Mouse (Mus musculus) testis, adult 2 months (tissue): ENCODE results near the gene Trim56. TPM values are rescaled to one million over a fixed set of nuclear protein-coding genes. Genes with fewer than 3 reads are reported as not detected.
A peak's percentile ranks its signal among the peaks of the same experiment; 100 is the strongest.

ENCODE experiments used
- H3K27ac ChIP-seq: fragments of 200-500 bp; 2 replicates; pipeline ENCODE4 v1.5.1; 2012; ENCODE audit warnings: low read depth, low read length; ENCODE audit not compliant: control insufficient read depth, insufficient read depth
- H3K27me3 ChIP-seq: fragments of 200-500 bp; 2 replicates; pipeline ENCODE4 v1.6.1; 2012; ENCODE audit warnings: mild to moderate bottlenecking, low read length, moderate library complexity; ENCODE audit not compliant: control insufficient read depth, insufficient read depth
- H3K36me3 ChIP-seq: fragments of 200-500 bp; 2 replicates; pipeline ENCODE4 v1.6.1; 2012; ENCODE audit warnings: mild to moderate bottlenecking, low read length; ENCODE audit not compliant: control insufficient read depth, insufficient read depth
- H3K4me1 ChIP-seq: fragments of 200-500 bp; 2 replicates; pipeline ENCODE4 v1.6.1; 2012; ENCODE audit warnings: low read length; ENCODE audit not compliant: control insufficient read depth, insufficient read depth
- H3K4me3 ChIP-seq: fragments of 200-500 bp; 2 replicates; pipeline ENCODE4 v1.5.1; 2012; ENCODE audit warnings: low read depth, mild to moderate bottlenecking, low read length, moderate library complexity, mixed read lengths; ENCODE audit not compliant: control insufficient read depth
- CTCF ChIP-seq: fragments of 200-500 bp; IDR thresholded peaks from 2 replicates; pipeline ENCODE4 v1.5.1; 2012; ENCODE audit warnings: low read depth, mild to moderate bottlenecking, inconsistent platforms, low read length, moderate library complexity; ENCODE audit not compliant: control insufficient read depth, insufficient read depth, insufficient replicate concordance
- POLR2A ChIP-seq: fragments of 200-500 bp; IDR thresholded peaks from 2 replicates; pipeline ENCODE4 v1.6.1; 2012; ENCODE audit warnings: low read depth, mild to moderate bottlenecking, inconsistent platforms, low read length, moderate library complexity; ENCODE audit not compliant: control insufficient read depth
- polyA plus RNA-seq: library from polyadenylated mRNA; depleted of rRNA; stranded (reverse); fragments of >200 nt; gene quantifications from 2 replicates; pipeline ENCODE4 v1.2.3, GENCODE M21; 2012

The Trim56 gene
- polyA plus RNA-seq, 1 experiment, result 0.58 TPM

GRCm38 (mm10) chr5:137095135-137095534 is 20.9 kb downstream of the Trim56 start:
- Histone ChIP-seq H3K27ac (peak overlapping the region; percentile 87), H3K27me3 (no peaks in the 10 kb centered on the region), H3K4me1 (peaks cover 2% of the 10 kb centered on the region; the same call in 1 of the 2 replicates), H3K36me3 (no peaks in the 10 kb centered on the region), H3K4me3 (peak overlapping the region; percentile 76)
- TF ChIP-seq POLR2A (peak; percentile 42; the same call in 1 of the 2 replicates), CTCF (no peak)

- no peak overlapping the region for H3K4me3 ChIP-seq
- H3K4me1 ChIP-seq, result peaks cover 2% of the 10 kb centered on the region; the same call in 1 of the 2 replicates
- TF ChIP-seq POLR2A (no peak), CTCF (no peak)
These were observed 22.3 kb downstream of the Trim56 start for GRCm38 (mm10) chr5:137093720-137094119.

DNA sequence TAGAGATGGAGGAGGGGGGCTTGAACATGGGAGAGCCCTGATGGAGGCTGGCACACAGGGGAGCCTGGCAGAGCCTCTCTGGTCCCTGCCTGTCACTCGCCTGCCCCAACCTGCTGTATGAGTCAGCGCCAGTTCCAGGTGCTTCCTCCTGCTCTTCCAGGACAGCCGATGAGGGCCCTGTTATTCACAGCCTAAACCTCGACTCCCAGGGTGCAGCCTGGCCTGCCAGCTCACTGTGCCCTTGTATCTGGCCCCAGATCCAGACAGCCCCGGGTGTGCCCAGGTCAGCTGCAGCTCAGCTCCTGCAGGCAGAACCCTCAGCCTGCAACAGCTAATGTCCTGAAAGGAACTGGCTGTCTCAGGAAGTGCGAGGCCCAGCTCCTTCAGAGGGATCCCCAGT is 24.4 kb downstream of the Trim56 start:
- Histone ChIP-seq H3K27me3 (no peaks in the 10 kb centered on the region), H3K27ac (no peak overlapping the region), H3K4me1 (peaks cover 2% of the 10 kb centered on the region; the same call in 1 of the 2 replicates), H3K36me3 (no peaks in the 10 kb centered on the region), H3K4me3 (no peak overlapping the region)
- no peak for TF ChIP-seq CTCF
- no peak for TF ChIP-seq POLR2A

More at GRCm38 (mm10) chr5:137093720-137094119, 22.3 kb downstream of the Trim56 start:
- Histone ChIP-seq H3K27ac (no peak overlapping the region), H3K36me3 (no peaks in the 10 kb centered on the region), H3K27me3 (no peaks in the 10 kb centered on the region)

GRCm38 (mm10) chr5:137090870-137091269 is 25.1 kb downstream of the Trim56 start:
- TF ChIP-seq POLR2A, result no peak
- TF ChIP-seq CTCF, result no peak
- Histone ChIP-seq H3K36me3 (no peaks in the 10 kb centered on the region), H3K27me3 (no peaks in the 10 kb centered on the region), H3K4me3 (no peak overlapping the region), H3K4me1 (peaks cover 2% of the 10 kb centered on the region; the same call in 1 of the 2 replicates), H3K27ac (no peak overlapping the region)

DNA sequence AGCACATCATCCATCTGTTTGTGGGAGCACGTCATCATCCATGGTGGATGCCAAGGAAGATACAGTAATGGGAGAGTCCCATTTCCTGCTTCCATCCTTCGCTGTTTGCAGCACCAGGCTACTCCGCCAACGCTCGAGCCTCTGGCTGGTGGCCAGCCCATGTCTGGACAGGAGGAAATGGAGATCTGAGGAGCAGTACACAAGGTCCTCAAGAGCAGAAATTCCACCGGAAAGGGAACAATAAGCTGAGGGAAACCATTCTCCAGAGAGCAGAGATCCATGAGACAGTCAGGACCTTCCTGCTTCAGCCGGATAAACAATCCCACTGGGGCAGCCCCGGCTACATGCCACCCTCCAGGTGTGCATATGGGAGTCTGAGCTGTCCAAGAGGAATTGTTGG is 28.6 kb downstream of the Trim56 start:
- H3K36me3 ChIP-seq, result no peaks in the 10 kb centered on the region

GRCm38 (mm10) chr5:137085731-137086130 is 30.3 kb downstream of the Trim56 start:
- no peaks in the 10 kb centered on the region for H3K4me1 ChIP-seq
- no peak overlapping the region for H3K4me3 ChIP-seq
- TF ChIP-seq CTCF, result no peak
- TF ChIP-seq POLR2A, result no peak
- H3K36me3 ChIP-seq, result no peaks in the 10 kb centered on the region
- H3K27ac ChIP-seq, result no peak overlapping the region
- no peaks in the 10 kb centered on the region for H3K27me3 ChIP-seq

More for the DNA sequence above, 28.6 kb downstream of the Trim56 start:
- Histone ChIP-seq H3K4me1 (no peaks in the 10 kb centered on the region), H3K27me3 (no peaks in the 10 kb centered on the region), H3K4me3 (no peak overlapping the region), H3K27ac (no peak overlapping the region)
- TF ChIP-seq POLR2A, result no peak
- TF ChIP-seq CTCF, result no peak

DNA sequence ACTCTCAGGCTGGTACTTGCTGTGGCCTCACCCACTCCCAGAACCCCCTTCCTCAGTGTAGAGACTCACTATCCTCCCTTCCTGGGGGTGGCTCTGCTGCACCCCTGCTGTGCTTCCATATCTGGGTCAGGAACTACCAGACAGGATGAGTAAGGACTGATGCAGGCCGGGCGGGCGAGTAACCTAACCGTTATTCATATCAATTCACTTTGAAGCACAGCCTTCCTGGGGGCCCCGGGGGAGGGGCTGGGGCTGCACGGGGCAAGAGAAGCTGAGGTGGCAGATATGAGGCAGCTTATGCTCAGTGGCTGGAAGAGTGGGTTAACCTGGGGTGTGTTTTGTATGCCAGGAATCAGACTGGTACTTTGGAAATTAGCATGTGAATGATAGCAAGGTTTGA is 31.0 kb downstream of the Trim56 start:
- no peak overlapping the region for H3K27ac ChIP-seq
- TF ChIP-seq CTCF, result no peak
- no peak for TF ChIP-seq POLR2A
- no peak overlapping the region for H3K4me3 ChIP-seq
- no peaks in the 10 kb centered on the region for H3K4me1 ChIP-seq
- no peaks in the 10 kb centered on the region for H3K36me3 ChIP-seq
- H3K27me3 ChIP-seq, result no peaks in the 10 kb centered on the region
